Comparison of ENCODE assay signal across 8 mouse cellular contexts in genomic region chr17:23585721-23586491, GRCm38 (mm10). TPM values are rescaled to one million over a fixed set of nuclear protein-coding genes. Genes with fewer than 3 reads are reported as not detected.
DNase-seq lines count a peak whose midpoint lies in the region; ATAC-seq and TF ChIP-seq lines count a peak whose summit lies in the region.

No protein-coding gene starts in this region.

- no peaks in the 10 kb centered on the region for H3K9me3 ChIP-seq in hindbrain, embryonic 14.5 days (ENCODE audit: control insufficient read depth, low read length)

- no peaks in the 10 kb centered on the region for H3K27me3 ChIP-seq in cerebellum, adult 2 months (ENCODE audit: control insufficient read depth, insufficient read depth, low read length)
- H3K27me3 ChIP-seq in hindbrain, embryonic 14.5 days (ENCODE audit: control insufficient read depth, insufficient read depth, low read length) = no peaks in the 10 kb centered on the region

- peak overlapping the region; percentile 84 for H3K4me2 ChIP-seq in hindbrain, embryonic 14.5 days (replicated peaks)

- peaks cover 5% of the 10 kb centered on the region for H3K36me3 ChIP-seq in hindbrain, embryonic 14.5 days (replicated peaks; ENCODE audit: control insufficient read depth, insufficient read depth)

- TF ChIP-seq POLR2A in cerebellum, adult 2 months (IDR thresholded peaks at IDR 0.05; ENCODE audit: borderline replicate concordance, insufficient read depth, low read length) = peak; percentile 71; the same call in 1 of the 2 replicates

- peak overlapping the region; percentile 75 for H3K9ac ChIP-seq in hindbrain, embryonic 14.5 days

- TF ChIP-seq CTCF in cerebellum, adult 2 months (IDR thresholded peaks at IDR 0.05; ENCODE audit: borderline replicate concordance, insufficient read depth, low read depth, low read length) = no peak

- no peak overlapping the region for H3K27ac ChIP-seq in cerebellum, adult 2 months (ENCODE audit: insufficient read depth, low read length)
- 0 out of 2 replicates have a peak overlapping the region, but pooled peaks have one; percentile 51 for H3K27ac ChIP-seq in hindbrain, embryonic 14.5 days

- H3K4me3 ChIP-seq in cerebellum, adult 2 months (replicated peaks; ENCODE audit: insufficient read depth, low read depth, low read length) = peak overlapping the region; percentile 98
- peak overlapping the region; percentile 65 for H3K4me3 ChIP-seq in hindbrain, embryonic 14.5 days (replicated peaks; ENCODE audit: low read length)

- under 1% methylated on average over 22 of the region's 22 CpGs for WGBS in cerebellum, adult 2 months
- WGBS in hindbrain, embryonic 14.5 days = under 1% methylated on average over 22 of the region's 22 CpGs

- DNase-seq in R1 (ENCODE audit: low read depth, low spot score) = peak; percentile 94
- peak; percentile 77 to 78 for DNase-seq in cerebellum, adult 2 months
- DNase-seq in forelimb bud, embryonic 11.5 days (ENCODE audit: low read depth, low spot score) = peak; percentile 82
- peak; percentile 90 for DNase-seq in hindbrain, embryonic 14.5 days (ENCODE audit: low spot score)
- peak; percentile 58 to 74 for DNase-seq in layer of hippocampus, postnatal 36 days
- peak; percentile 54 to 73 for DNase-seq in lung, postnatal 4 days
- DNase-seq in right cerebral cortex, postnatal 10 days (ENCODE audit: low spot score in 2 of 2) = peak; percentile 86 to 87
- no peak for DNase-seq in natural killer cell, adult 2 months (ENCODE audit: low spot score in 2 of 2)

- H3K4me1 ChIP-seq in cerebellum, adult 2 months (ENCODE audit: control insufficient read depth, insufficient read depth, low read length) = peaks cover 11% of the 10 kb centered on the region
- peaks cover 26% of the 10 kb centered on the region for H3K4me1 ChIP-seq in hindbrain, embryonic 14.5 days (replicated peaks; ENCODE audit: control insufficient read depth, insufficient read depth, low read length)

- ATAC-seq in hindbrain, embryonic 14.5 days (ENCODE audit: low FRiP score) = peak; percentile 91

RNA-seq across cellular contexts. Expression of gene Zfp13, which starts 13.4 kb away (rescaled TPM):
- polyA plus RNA-seq in cerebellum, adult 2 months (2012; rRNA removed) = 25.6 and 27.2 TPM in 2 replicates
- 20.3 and 21.4 TPM in 2 replicates for polyA plus RNA-seq in hindbrain, embryonic 14.5 days (2014; fragmentation: Nextera tagmentation; extraction: Ambion mirVana)
- 10 to 100 TPM; 25.0 to 32.3 TPM for total RNA-seq in layer of hippocampus, postnatal 36 days (2021)

RNA-seq across cellular contexts. Expression of gene Zscan10, which starts 14.8 kb away (rescaled TPM):
- 0.13 and 0.16 TPM in 2 replicates for polyA plus RNA-seq in cerebellum, adult 2 months (2012; rRNA removed)
- 0.25 and 0.27 TPM in 2 replicates for polyA plus RNA-seq in hindbrain, embryonic 14.5 days (2014; fragmentation: Nextera tagmentation; extraction: Ambion mirVana)
- total RNA-seq in layer of hippocampus, postnatal 36 days (2021) = not detected

RNA-seq across cellular contexts. Expression of gene Zfp213, which starts 21.9 kb away (rescaled TPM):
- 9.2 and 9.5 TPM in 2 replicates for polyA plus RNA-seq in cerebellum, adult 2 months (2012; rRNA removed)
- 15.4 and 15.6 TPM in 2 replicates for polyA plus RNA-seq in hindbrain, embryonic 14.5 days (2014; fragmentation: Nextera tagmentation; extraction: Ambion mirVana)
- 1 to 10 TPM; 5.6 to 7.4 TPM for total RNA-seq in layer of hippocampus, postnatal 36 days (2021)

RNA-seq across cellular contexts. Expression of gene Mmp25, which starts 59.2 kb away (rescaled TPM):
- polyA plus RNA-seq in cerebellum, adult 2 months (2012; rRNA removed) = 0.23 and 0.25 TPM in 2 replicates
- polyA plus RNA-seq in hindbrain, embryonic 14.5 days (2014; fragmentation: Nextera tagmentation; extraction: Ambion mirVana) = 1.0 and 1.6 TPM in 2 replicates
- total RNA-seq in layer of hippocampus, postnatal 36 days (2021) = under 1 TPM; 0.10 to 0.30 TPM

Comparison
In these comparisons a context has a peak if more than half of its experiments do, and no peak if none do; other contexts are left out.
1. DNase-seq: peak in R1 (single experiment), cerebellum, adult 2 months (2 of 2), forelimb bud, embryonic 11.5 days (single experiment), hindbrain, embryonic 14.5 days (single experiment), layer of hippocampus, postnatal 36 days (2 of 2), lung, postnatal 4 days (2 of 2) and right cerebral cortex, postnatal 10 days (2 of 2); none in natural killer cell, adult 2 months (0 of 2).